Mouse (Mus musculus): ENCODE data around the gene Gtse1. TPM values are rescaled to one million over a fixed set of nuclear protein-coding genes. Genes with fewer than 3 reads are reported as not detected.

The Gtse1 gene
- total RNA-seq (2023): 1 to 10 TPM; 3.7 to 4.8 TPM

GRCm38 (mm10) chr15:85859490-85860031 lies at the start of gene Gtse1:
TSS of gene Gtse1 (plus strand) at chr15:85859745.

GRCm38 (mm10) chr15:85811535-85812277 lies 47.8 kb upstream of the Gtse1 start, which contains the start of gene Cdpf1:
TSS of gene Cdpf1 (minus strand) at chr15:85811697.

GRCm38 (mm10) chr15:85821203-85822010 lies 38.1 kb upstream of the Gtse1 start, which contains the start of gene Pkdrej:
TSS of gene Pkdrej (minus strand) at chr15:85821734.

GRCm38 (mm10) chr15:85831954-85832590 lies 27.5 kb upstream of the Gtse1 start, which contains the start of gene Ttc38:
TSS of gene Ttc38 (plus strand) at chr15:85832306.

GRCm38 (mm10) chr15:85878848-85879497 lies 19.4 kb downstream of the Gtse1 start, which contains the start of gene Trmu:
TSS of gene Trmu (plus strand) at chr15:85879312.

Other genes with a start within 250 kb of the Gtse1 start
- not detected for gene Ppara, start 124.8 kb upstream of the Gtse1 start, total RNA-seq (2023)
- gene Cdpf1, start 48.0 kb upstream of the Gtse1 start, total RNA-seq (2023): 10 to 100 TPM; 19.9 to 21.4 TPM
- gene Pkdrej, start 38.0 kb upstream of the Gtse1 start, total RNA-seq (2023): under 1 TPM in 1 of 2 experiments, not detected in 1; 0.09 TPM
- 10 to 100 TPM; 20.1 to 21.2 TPM for gene Ttc38, start 27.4 kb upstream of the Gtse1 start, total RNA-seq (2023)
- gene Trmu, start 19.6 kb downstream of the Gtse1 start, total RNA-seq (2023): 10 to 100 TPM; 30.7 to 33.4 TPM
- 10 to 100 TPM; 21.2 to 22.0 TPM for gene Celsr1, start 174.0 kb downstream of the Gtse1 start, total RNA-seq (2023)
- 100 to 1,000 TPM; 141 to 144 TPM for gene Gramd4, start 197.9 kb downstream of the Gtse1 start, total RNA-seq (2023)